Mouse (Mus musculus): ENCODE measurements around the gene Paqr5. TPM values are rescaled to one million over a fixed set of nuclear protein-coding genes. Genes with fewer than 3 reads are reported as not detected.
A peak's percentile ranks its signal among the peaks of the same experiment; 100 is the strongest.

Paqr5 gene
- polyA plus RNA-seq, 2 experiments: 0.08 to 0.11 TPM

DNA sequence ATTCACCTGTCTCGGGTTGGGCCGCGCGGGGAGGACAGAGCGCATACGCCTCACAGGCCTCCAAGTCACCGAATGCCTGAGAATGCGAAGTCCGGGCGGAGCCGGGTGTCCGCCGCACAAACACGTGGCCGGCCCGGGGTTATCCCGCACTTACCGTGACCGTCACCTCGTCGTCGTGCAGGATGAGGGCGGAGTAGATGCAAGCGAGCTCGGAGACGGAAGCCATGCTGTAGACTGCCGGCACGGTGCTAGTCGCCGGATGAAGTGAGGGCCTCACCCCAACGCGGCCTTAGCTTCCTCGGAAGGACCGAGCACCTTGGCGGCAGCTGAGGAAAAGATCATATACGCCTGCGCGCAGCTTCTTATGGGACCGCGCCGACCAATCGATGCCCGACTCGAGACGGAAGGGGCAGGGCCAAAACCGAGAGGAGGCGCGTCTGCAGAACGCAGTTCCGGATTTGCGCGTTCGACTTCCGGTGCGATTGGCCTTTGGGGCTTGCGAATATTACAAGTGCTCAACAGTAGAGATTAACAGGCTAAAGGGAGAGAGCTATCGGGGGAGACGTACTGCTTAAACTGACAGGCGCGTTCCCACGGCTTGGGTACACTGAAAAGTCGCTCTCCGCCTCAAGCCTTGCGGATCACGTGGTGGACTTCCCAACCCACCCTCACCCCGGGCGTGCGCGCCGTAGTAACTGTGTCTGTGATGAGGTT lies 112.3 kb downstream of the Paqr5 start, which contains the start of gene Rplp1:
TSS of gene Rplp1 (minus strand) at position 340 of the 714 bp plus-strand sequence.
- TF ChIP-seq CTCF (IDR thresholded peaks at IDR 0.05; ENCODE audit: low read depth) (0 out of 2 replicates have a peak, but pooled peaks have one; percentile 2), EP300 (IDR thresholded peaks at IDR 0.05; ENCODE audit: low read depth) (no peak)
- peak within 1 kb of the TSS; percentile 82 to 86 for H3K4me3 ChIP-seq (ENCODE audit: insufficient read depth in 1 of 2, low read depth in 2 of 2, low read length in 2 of 2)
- H3K27me3 ChIP-seq (ENCODE audit: control insufficient read depth, insufficient read depth, low read length): no peaks in the 10 kb centered on the region
- peak within 1 kb of the TSS; percentile 91 for H3K9ac ChIP-seq (replicated peaks)
- ATAC-seq (ENCODE audit: insufficient read depth) (peak; percentile 89), DNase-seq (ENCODE audit: low read depth in 3 of 3, low spot score in 3 of 3) (peak; percentile 92 to 95 (median 93))
- H3K4me1 ChIP-seq (replicated peaks; ENCODE audit: control insufficient read depth in 2 of 2, insufficient read depth in 2 of 2, low read length in 1 of 2): peaks cover 6 to 26% of the 10 kb centered on the region in 2 experiments
- peak within 1 kb of the TSS; percentile 95 for H3K27ac ChIP-seq
- H3K36me3 ChIP-seq (replicated peaks; ENCODE audit: control insufficient read depth, insufficient read depth, low read depth): peaks cover 52% of the 10 kb centered on the region
- H3K4me2 ChIP-seq (ENCODE audit: low read depth): peak within 1 kb of the TSS; percentile 97
- WGBS (ENCODE audit: insufficient replicate concordance): under 1% methylated on average over 68 of the region's 70 CpGs
- no peaks in the 10 kb centered on the region for H3K9me3 ChIP-seq (ENCODE audit: control insufficient read depth, low read length)

DNA sequence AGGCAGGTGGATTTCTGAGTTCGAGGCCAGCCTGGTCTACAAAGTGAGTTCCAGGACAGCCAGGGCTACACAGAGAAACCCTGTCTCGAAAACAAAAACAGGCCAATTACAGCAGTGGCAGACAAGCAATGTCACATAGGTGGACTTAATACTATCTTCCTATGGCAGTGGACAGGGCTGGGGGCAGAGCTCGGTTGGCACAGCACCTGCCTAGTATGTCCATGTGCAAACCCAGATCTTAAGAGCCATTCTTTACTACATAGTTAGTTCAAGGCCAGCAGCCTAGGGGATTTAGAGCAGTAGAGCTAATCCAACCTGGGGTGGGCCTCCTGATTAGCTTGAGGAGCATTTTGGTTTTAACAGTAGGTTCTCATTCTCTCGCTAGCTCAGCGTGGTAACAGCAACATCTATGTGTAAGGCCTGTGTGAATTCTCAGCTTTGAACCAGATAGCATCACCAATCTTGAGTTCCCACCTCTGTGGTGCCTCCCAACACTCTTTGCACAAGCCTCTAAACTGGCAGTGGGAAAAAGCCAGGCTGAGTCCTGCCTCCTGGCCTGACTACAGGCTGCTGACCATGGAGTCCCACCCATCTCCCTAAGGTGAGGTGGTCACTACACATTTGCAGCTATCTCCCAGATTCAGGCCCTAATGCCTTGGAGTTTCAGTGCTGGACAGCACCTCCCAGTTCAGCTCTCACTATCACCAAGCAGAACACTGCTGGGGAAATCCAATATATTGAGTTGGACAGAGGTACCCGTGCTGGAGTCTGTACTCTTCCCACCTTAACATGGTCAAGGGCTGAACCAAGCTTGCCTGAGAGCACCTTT lies 115.1 kb downstream of the Paqr5 start:
- WGBS (ENCODE audit: insufficient replicate concordance): 33% methylated on average over 6 of the region's 6 CpGs
- Histone ChIP-seq H3K4me2 (ENCODE audit: low read depth) (peak overlapping the region; percentile 97; the same call in 1 of the 2 replicates), H3K27ac (no peak overlapping the region), H3K36me3 (replicated peaks; ENCODE audit: control insufficient read depth, insufficient read depth, low read depth) (peaks cover 25% of the 10 kb centered on the region), H3K27me3 (ENCODE audit: control insufficient read depth, insufficient read depth, low read length) (no peaks in the 10 kb centered on the region), H3K9ac (replicated peaks) (no peak overlapping the region; the same call in 1 of the 2 replicates), H3K4me1 (replicated peaks; ENCODE audit: control insufficient read depth in 2 of 2, insufficient read depth in 2 of 2, low read length in 1 of 2) (peaks cover 6 to 29% of the 10 kb centered on the region in 2 experiments), H3K9me3 (ENCODE audit: control insufficient read depth, low read length) (no peaks in the 10 kb centered on the region), H3K4me3 (ENCODE audit: insufficient read depth in 1 of 2, low read depth in 2 of 2, low read length in 2 of 2) (peak overlapping the region in 1 of 2 experiments; percentile 4; a peak in 1 of 4 replicates)
- TF ChIP-seq CTCF (IDR thresholded peaks at IDR 0.05; ENCODE audit: low read depth): no peak
- no peak for TF ChIP-seq EP300 (IDR thresholded peaks at IDR 0.05; ENCODE audit: low read depth)
- ATAC-seq (ENCODE audit: insufficient read depth) (no peak), DNase-seq (ENCODE audit: low read depth in 3 of 3, low spot score in 3 of 3) (no peak)

DNA sequence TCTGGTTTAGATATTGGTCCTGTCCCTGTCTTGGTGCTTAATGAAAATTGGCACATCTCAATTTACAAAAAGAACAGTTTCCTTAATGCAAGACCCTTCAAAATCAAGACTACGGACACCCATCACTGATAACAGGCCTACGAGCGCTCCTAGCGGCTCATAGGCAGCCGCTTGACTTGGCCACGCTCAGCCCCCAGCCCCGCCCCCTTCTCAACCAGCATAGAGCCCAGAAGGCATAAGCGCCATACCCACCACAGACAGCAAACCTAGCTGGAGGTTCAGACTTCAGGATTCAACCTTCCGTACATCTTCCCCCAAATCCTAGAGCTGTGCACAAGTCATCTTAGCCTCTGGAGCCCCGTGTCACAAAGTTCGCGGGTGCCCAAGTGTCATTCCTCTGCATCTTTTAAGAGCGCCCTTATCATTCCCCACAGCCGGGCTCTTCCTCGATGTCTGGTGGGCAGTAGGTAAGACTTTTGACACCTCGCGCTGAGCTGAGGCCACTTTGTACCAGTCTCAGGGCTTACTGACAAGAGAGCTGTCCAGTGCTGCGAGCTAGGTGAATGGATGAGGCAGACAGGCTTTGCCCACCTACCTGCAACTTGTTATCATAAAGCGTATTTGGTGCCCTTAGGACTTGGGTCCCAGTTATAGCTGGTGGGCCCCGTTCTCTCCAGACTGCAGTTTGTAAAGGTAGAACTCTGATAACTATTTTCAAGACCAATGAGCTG lies 116.0 kb downstream of the Paqr5 start:
- Histone ChIP-seq H3K4me3 (ENCODE audit: insufficient read depth in 1 of 2, low read depth in 2 of 2, low read length in 2 of 2) (no peak overlapping the region), H3K9ac (replicated peaks) (no peak overlapping the region; the same call in 1 of the 2 replicates), H3K4me2 (ENCODE audit: low read depth) (no peak overlapping the region), H3K9me3 (ENCODE audit: control insufficient read depth, low read length) (no peaks in the 10 kb centered on the region), H3K27ac (no peak overlapping the region; the same call in 1 of the 2 replicates), H3K36me3 (replicated peaks; ENCODE audit: control insufficient read depth, insufficient read depth, low read depth) (peaks cover 23% of the 10 kb centered on the region), H3K4me1 (replicated peaks; ENCODE audit: control insufficient read depth in 2 of 2, insufficient read depth in 2 of 2, low read length in 1 of 2) (peaks cover 6 to 26% of the 10 kb centered on the region in 2 experiments), H3K27me3 (ENCODE audit: control insufficient read depth, insufficient read depth, low read length) (no peaks in the 10 kb centered on the region)
- ATAC-seq (ENCODE audit: insufficient read depth) (peak; percentile 19), DNase-seq (ENCODE audit: low read depth in 3 of 3, low spot score in 3 of 3) (no peak)
- TF ChIP-seq EP300 (IDR thresholded peaks at IDR 0.05; ENCODE audit: low read depth): no peak
- peak; percentile 40 for TF ChIP-seq CTCF (IDR thresholded peaks at IDR 0.05; ENCODE audit: low read depth)
- 8% methylated on average over 20 of the region's 20 CpGs for WGBS (ENCODE audit: insufficient replicate concordance)

DNA sequence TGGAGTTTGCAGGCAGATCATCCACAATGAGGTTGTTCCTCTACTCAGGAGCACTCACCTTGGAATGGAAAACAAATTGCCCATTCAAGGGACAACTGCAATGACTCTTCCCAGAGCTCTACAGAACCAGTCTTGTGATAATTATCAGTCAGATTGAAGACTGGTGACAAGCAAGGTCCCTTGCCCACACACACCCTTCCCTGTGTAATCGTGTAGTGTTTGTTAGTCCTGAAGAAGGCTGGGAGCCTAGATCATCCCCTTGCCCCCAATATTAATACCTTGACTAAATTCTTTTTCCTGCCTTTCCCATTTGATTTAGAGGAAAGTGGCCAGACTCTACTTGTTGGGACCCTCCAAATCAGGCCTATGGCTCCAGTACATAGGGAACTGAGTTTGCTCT lies 117.0 kb downstream of the Paqr5 start:
- DNase-seq (ENCODE audit: low read depth in 3 of 3, low spot score in 3 of 3): no peak
- no peaks in the 10 kb centered on the region for H3K9me3 ChIP-seq (ENCODE audit: control insufficient read depth, low read length)
- TF ChIP-seq CTCF (IDR thresholded peaks at IDR 0.05; ENCODE audit: low read depth) (no peak), EP300 (IDR thresholded peaks at IDR 0.05; ENCODE audit: low read depth) (no peak)
- H3K27ac ChIP-seq: no peak overlapping the region
- peaks cover 6 to 21% of the 10 kb centered on the region in 2 experiments for H3K4me1 ChIP-seq (replicated peaks; ENCODE audit: control insufficient read depth in 2 of 2, insufficient read depth in 2 of 2, low read length in 1 of 2)
- no peaks in the 10 kb centered on the region for H3K27me3 ChIP-seq (ENCODE audit: control insufficient read depth, insufficient read depth, low read length)
- no peak overlapping the region for H3K4me3 ChIP-seq (ENCODE audit: insufficient read depth in 1 of 2, low read depth in 2 of 2, low read length in 2 of 2)
- no peak overlapping the region for H3K9ac ChIP-seq (replicated peaks)
- peaks cover 23% of the 10 kb centered on the region for H3K36me3 ChIP-seq (replicated peaks; ENCODE audit: control insufficient read depth, insufficient read depth, low read depth)
- 39% methylated on average over 1 of the region's 1 CpGs for WGBS (ENCODE audit: insufficient replicate concordance)
- no peak for ATAC-seq (ENCODE audit: insufficient read depth)
- no peak overlapping the region for H3K4me2 ChIP-seq (ENCODE audit: low read depth)

Measured in liver, embryonic 14.5 days (tissue).